Mouse (Mus musculus): ENCODE data around the gene Cdhr3. TPM values are rescaled to one million over a fixed set of nuclear protein-coding genes. Genes with fewer than 3 reads are reported as not detected.

Gene Cdhr3
- total and polyA plus RNA-seq, 3 experiments, result 0.09 to 1.3 TPM; not detected in 1

- no peak overlapping the region for H3K27ac ChIP-seq (ENCODE audit: insufficient read depth, low read depth)
- in situ Hi-C loops (cut with MboI; ENCODE audit: low pct_ligation_motif_present, low pct_unique_long_range_greater_than_20kb, low sequenced_read_pairs), result loop anchor here (25.0 kb wide), 1 partner anchor 307 kb away; no protein-coding TSS in a partner anchor
- TF ChIP-seq UBTF (IDR thresholded peaks at IDR 0.05; ENCODE audit: low read depth, low read length), result no peak
- TF ChIP-seq PAX5 (IDR thresholded peaks at IDR 0.05; ENCODE audit: low read length), result no peak
- no peak for TF ChIP-seq CHD1 (IDR thresholded peaks at IDR 0.05; ENCODE audit: low read depth, low read length)
- no peak for TF ChIP-seq CTCF (conservative IDR thresholded peaks at IDR 0.05 in 1 of 2, IDR thresholded peaks at IDR 0.05 in 1 of 2; ENCODE audit: low read depth in 2 of 2, low read length in 2 of 2)
- no peak for TF ChIP-seq MXI1 (IDR thresholded peaks at IDR 0.05; ENCODE audit: low read depth, low read length)
- TF ChIP-seq MAZ (IDR thresholded peaks at IDR 0.05; ENCODE audit: low read depth, low read length), result no peak
- TF ChIP-seq POLR2A (IDR thresholded peaks at IDR 0.05; ENCODE audit: low read depth, low read length), result no peak
- no peak for TF ChIP-seq MYC (IDR thresholded peaks at IDR 0.05; ENCODE audit: low read depth, low read length)
- TF ChIP-seq ELF1 (IDR thresholded peaks at IDR 0.05; ENCODE audit: low read depth, low read length), result no peak
- no peak for TF ChIP-seq ETS1 (conservative IDR thresholded peaks at IDR 0.05; ENCODE audit: low read depth, low read length)
- TF ChIP-seq USF2 (conservative IDR thresholded peaks at IDR 0.05; ENCODE audit: low read depth, low read length), result no peak
- no peak for TF ChIP-seq GABPA (IDR thresholded peaks at IDR 0.05; ENCODE audit: insufficient replicate concordance, low read depth, low read length)
- no peak for TF ChIP-seq RCOR1 (conservative IDR thresholded peaks at IDR 0.05; ENCODE audit: low read depth, low read length)
- no peak for TF ChIP-seq RAD21 (IDR thresholded peaks at IDR 0.05; ENCODE audit: low read depth, low read length)
- no peak for TF ChIP-seq TCF12 (IDR thresholded peaks at IDR 0.05; ENCODE audit: low read depth, low read length)
Observed at GRCm38 (mm10) chr12:33030589-33030988, 62.1 kb downstream of the Cdhr3 start.

GRCm38 (mm10) chr12:33030066-33030465 is 62.6 kb downstream of the Cdhr3 start:
- no peak overlapping the region for H3K9ac ChIP-seq (ENCODE audit: insufficient read depth, low read depth)
- no peaks in the 10 kb centered on the region for H3K36me3 ChIP-seq (replicated peaks in 1 of 2; ENCODE audit: control insufficient read depth in 1 of 2, insufficient read depth in 1 of 2, low read length in 1 of 2)
- dilution Hi-C loops (cut with MboI; ENCODE audit: extremely low pct_ligation_motif_present, extremely low pct_unique_long_range_greater_than_20kb, low sequenced_read_pairs), result no loop called here
- no peaks in the 10 kb centered on the region for H3K27me3 ChIP-seq (replicated peaks)
- H3K79me2 ChIP-seq (replicated peaks; ENCODE audit: control insufficient read depth, extremely low read depth, insufficient read depth, poor library complexity, severe bottlenecking), result no peaks in the 10 kb centered on the region
- in situ Hi-C loops (cut with MboI; ENCODE audit: low pct_ligation_motif_present, low pct_unique_long_range_greater_than_20kb, low sequenced_read_pairs), result loop anchor here (25.0 kb wide), 1 partner anchor 307 kb away; no protein-coding TSS in a partner anchor
- H3K27ac ChIP-seq (ENCODE audit: insufficient read depth, low read depth), result no peak overlapping the region
- TF ChIP-seq SIN3A (IDR thresholded peaks at IDR 0.05; ENCODE audit: low read length), result no peak
- TF ChIP-seq E2F4 (IDR thresholded peaks at IDR 0.05; ENCODE audit: insufficient replicate concordance, low read depth, low read length), result no peak
- no peak for TF ChIP-seq TCF12 (IDR thresholded peaks at IDR 0.05; ENCODE audit: low read depth, low read length)
- TF ChIP-seq PAX5 (IDR thresholded peaks at IDR 0.05; ENCODE audit: low read length), result no peak
- no peak for TF ChIP-seq ETS1 (conservative IDR thresholded peaks at IDR 0.05; ENCODE audit: low read depth, low read length)
- no peak for TF ChIP-seq GABPA (IDR thresholded peaks at IDR 0.05; ENCODE audit: insufficient replicate concordance, low read depth, low read length)
- no peak for TF ChIP-seq POLR2A (IDR thresholded peaks at IDR 0.05; ENCODE audit: low read depth, low read length)
- TF ChIP-seq MAFK (IDR thresholded peaks at IDR 0.05; ENCODE audit: insufficient replicate concordance, low read length), result no peak
- TF ChIP-seq MEF2A (IDR thresholded peaks at IDR 0.05; ENCODE audit: borderline replicate concordance, low read depth, low read length), result no peak
- no peak for TF ChIP-seq SMC3 (IDR thresholded peaks at IDR 0.05; ENCODE audit: low read depth, low read length)
- no peak for TF ChIP-seq MAX (IDR thresholded peaks at IDR 0.05; ENCODE audit: low read length)
- TF ChIP-seq UBTF (IDR thresholded peaks at IDR 0.05; ENCODE audit: low read depth, low read length), result no peak
- TF ChIP-seq KAT2A (IDR thresholded peaks at IDR 0.05; ENCODE audit: insufficient replicate concordance, low read length), result no peak
- TF ChIP-seq POLR2AphosphoS2 (IDR thresholded peaks at IDR 0.05; ENCODE audit: low read depth, low read length), result no peak
- no peak overlapping the region for H3K4me3 ChIP-seq (replicated peaks in 1 of 3; ENCODE audit: low read depth in 2 of 3, low read length in 2 of 3, poor library complexity in 1 of 3)
- no peak for DNase-seq (ENCODE audit: extremely low read depth)
- no peaks in the 10 kb centered on the region for H3K9me3 ChIP-seq (replicated peaks; ENCODE audit: low read length)
- peaks cover 2 to 32% of the 10 kb centered on the region in 2 experiments; a peak in 2 of 4 replicates for H3K4me1 ChIP-seq (ENCODE audit: control insufficient read depth in 1 of 2, insufficient read depth in 2 of 2)
- H3K4me2 ChIP-seq (ENCODE audit: insufficient read depth, low read depth, poor library complexity, severe bottlenecking), result no peak overlapping the region

More at GRCm38 (mm10) chr12:33030589-33030988, 62.1 kb downstream of the Cdhr3 start:
- no peaks in the 10 kb centered on the region for H3K36me3 ChIP-seq (replicated peaks in 1 of 2; ENCODE audit: control insufficient read depth in 1 of 2, insufficient read depth in 1 of 2, low read length in 1 of 2)
- H3K4me1 ChIP-seq (ENCODE audit: control insufficient read depth in 1 of 2, insufficient read depth in 2 of 2), result peaks cover 2 to 32% of the 10 kb centered on the region in 2 experiments; a peak in 2 of 4 replicates
- no peaks in the 10 kb centered on the region for H3K79me2 ChIP-seq (replicated peaks; ENCODE audit: control insufficient read depth, extremely low read depth, insufficient read depth, poor library complexity, severe bottlenecking)
- DNase-seq (ENCODE audit: extremely low read depth), result no peak
- no peaks in the 10 kb centered on the region for H3K9me3 ChIP-seq (replicated peaks; ENCODE audit: low read length)
- dilution Hi-C loops (cut with MboI; ENCODE audit: extremely low pct_ligation_motif_present, extremely low pct_unique_long_range_greater_than_20kb, low sequenced_read_pairs), result no loop called here
- no peak overlapping the region for H3K9ac ChIP-seq (ENCODE audit: insufficient read depth, low read depth)
- no peak overlapping the region for H3K4me3 ChIP-seq (replicated peaks in 1 of 3; ENCODE audit: low read depth in 2 of 3, low read length in 2 of 3, poor library complexity in 1 of 3)
- no peaks in the 10 kb centered on the region for H3K27me3 ChIP-seq (replicated peaks)
- no peak overlapping the region for H3K4me2 ChIP-seq (ENCODE audit: insufficient read depth, low read depth, poor library complexity, severe bottlenecking)

All from CH12.LX (cell line).